Mouse (Mus musculus) granulocyte monocyte progenitor cell, adult 5-6 weeks (primary cell): ENCODE results near the gene Lrrc75a. TPM values are rescaled to one million over a fixed set of nuclear protein-coding genes. Genes with fewer than 3 reads are reported as not detected.
A peak's percentile ranks its signal among the peaks of the same experiment; 100 is the strongest.

Source experiments
- ATAC-seq: replicated peaks from 2 replicates; pipeline ENCODE4 v1.8.0; 2016; ENCODE audit warnings: mild to moderate bottlenecking, moderate TSS enrichment, inconsistent platforms; ENCODE audit not compliant: poor library complexity, severe bottlenecking
- total RNA-seq, 2 experiments: library from RNA; stranded (forward) in 1 of 2; stranded (reverse) in 1 of 2; fragments of 200-712, 200-1000 nt in 1 of 2; fragments of >200 nt in 1 of 2; fragmentation: Nextera tagmentation in 1 of 2; gene quantifications; 2 replicates each; pipeline ENCODE4 v1.2.3; 2014 to 2017

Gene Lrrc75a
- total RNA-seq, 2 experiments from 2014 or later, result 5.4 to 5.7 TPM

- no peak for ATAC-seq
Observed at GRCm38 (mm10) chr11:62601732-62602618, 46.3 kb downstream of the Lrrc75a start.

GRCm38 (mm10) chr11:62598571-62598970, 49.8 kb downstream of the Lrrc75a start:
- no peak for ATAC-seq

- ATAC-seq, result no peak
Observed at GRCm38 (mm10) chr11:62591904-62592575, 56.3 kb downstream of the Lrrc75a start.

DNA sequence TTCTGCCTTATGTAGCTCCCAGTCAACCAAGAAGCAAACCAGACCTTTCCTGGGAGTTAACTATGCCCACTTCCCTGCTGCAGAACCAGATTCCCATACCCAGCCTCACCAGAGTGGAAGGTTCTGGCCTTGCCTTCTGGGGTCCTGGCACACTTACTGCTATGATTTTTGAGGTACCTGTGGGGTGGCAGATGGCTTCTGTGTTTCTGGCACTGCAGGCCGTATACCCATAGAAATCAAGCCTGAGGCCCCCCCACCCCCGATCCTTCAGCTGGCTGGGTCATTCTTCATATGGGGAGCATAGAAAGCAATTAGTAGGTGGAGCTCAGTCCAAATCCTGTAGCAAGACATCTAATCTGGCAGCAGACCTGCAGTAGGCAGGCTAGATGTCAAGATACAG, 57.3 kb downstream of the Lrrc75a start:
- no peak for ATAC-seq

DNA sequence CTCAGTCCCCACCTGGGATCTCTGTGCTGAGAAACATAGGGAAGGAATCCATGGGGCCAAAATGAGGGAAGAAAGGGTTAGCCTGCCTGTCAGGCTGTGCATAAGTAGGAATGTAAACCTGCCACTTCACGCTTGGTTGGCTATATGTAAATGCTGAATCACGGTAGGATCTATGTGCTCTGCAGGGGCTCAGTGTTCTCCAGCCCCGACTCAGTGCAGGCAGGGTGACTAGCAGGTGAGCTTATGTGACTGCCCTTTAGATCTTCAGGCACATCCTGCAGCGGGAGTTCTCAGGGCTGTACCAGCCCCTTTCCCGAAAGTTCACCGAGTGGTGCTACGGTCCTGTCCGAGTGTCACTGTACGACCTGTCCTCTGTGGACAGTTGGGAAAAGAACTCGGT, 58.9 kb downstream of the Lrrc75a start:
- no peak for ATAC-seq

DNA sequence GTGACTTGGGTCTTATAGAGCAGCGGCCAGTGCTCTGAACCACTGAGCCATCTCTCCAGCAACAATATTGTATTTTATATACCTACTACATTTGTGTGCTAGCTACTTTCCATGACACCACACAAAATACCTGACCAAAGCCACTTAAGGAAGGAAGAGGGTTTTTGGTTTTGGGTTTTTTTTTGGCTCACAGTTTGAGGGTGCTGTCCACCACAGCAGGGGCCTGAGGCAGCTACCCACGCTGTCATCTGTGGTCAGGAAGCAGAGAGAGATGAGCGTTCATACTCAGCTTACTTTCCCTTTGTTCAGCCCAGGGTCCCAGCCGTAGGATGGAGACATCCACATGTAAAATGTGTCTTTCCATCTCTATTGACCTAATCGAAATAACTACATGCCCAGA, 61.3 kb downstream of the Lrrc75a start:
- no peak for ATAC-seq

DNA sequence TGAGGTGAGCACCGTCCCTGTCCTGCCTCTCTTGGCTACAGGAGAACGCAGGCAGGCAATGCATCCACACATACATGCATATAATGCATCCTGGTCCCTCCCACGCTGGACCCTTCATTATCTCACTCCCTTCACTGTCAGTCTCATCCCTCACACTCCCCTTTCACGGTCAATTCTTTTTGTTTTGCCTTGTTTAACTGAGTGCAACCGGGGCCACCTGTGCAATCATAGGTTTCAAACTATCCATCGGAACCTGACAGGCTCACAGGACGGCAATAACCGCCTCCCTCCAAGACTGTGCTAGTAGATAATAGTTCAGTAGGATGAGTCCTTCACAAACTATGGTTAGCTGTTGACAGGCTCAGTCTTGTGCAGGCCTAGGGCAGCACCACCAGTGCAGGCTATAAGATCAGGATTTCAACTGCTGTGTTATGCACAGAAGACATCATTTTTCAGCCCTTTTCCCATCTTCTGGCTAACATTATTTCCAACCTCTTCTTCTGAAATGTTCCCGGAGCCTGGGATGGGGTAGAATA, 63.6 kb downstream of the Lrrc75a start:
- no peak for ATAC-seq

DNA sequence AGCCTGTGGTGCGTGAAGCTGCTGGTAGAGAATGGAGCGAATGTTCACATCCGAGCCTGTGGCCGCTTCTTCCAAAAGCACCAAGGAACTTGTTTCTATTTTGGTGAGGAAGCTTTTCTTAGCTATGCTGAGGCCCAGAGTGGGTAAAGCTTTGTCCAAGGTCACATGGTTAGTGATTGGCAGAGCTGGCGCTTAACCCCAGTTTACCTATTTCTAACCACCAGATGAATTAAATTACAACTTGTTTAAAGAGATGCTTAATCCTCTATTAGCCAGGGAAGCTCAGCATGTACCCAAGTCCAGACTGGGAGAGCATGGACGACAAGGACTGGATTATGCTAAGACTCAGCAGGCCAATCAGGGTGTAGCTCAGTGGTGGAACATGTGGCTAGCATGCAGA, 65.3 kb downstream of the Lrrc75a start:
- no peak for ATAC-seq

DNA sequence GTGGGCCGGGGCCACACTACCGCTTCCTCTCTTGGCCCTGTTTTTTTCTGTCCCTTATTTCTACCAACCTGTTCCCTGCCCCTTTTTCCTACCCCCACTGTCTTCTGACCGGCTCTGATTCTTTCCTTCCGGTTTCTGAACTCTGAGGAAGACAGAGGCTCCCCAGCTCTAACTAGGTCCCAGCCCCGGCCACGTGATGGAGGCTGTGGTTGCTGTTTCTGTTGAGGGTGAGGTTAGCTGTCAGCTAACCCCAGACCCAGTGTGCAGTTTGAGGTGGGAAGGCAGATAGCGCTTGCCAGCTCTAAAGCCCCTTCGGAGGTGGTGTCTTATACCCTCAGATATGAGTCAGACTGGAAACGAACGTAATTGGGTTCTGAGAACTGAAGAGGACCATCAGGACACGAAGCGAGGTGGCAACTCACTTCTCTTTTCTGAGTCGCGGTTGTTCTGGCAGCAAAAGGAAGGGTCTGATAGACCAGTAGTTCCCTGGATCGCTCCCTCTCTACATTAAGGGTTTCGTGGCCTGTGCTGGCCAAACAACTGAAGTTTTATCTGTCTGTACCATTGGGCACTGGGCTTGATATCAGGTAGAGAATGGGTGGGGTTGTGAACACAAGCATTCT, 71.7 kb downstream of the Lrrc75a start:
- peak; percentile 65 for ATAC-seq

DNA sequence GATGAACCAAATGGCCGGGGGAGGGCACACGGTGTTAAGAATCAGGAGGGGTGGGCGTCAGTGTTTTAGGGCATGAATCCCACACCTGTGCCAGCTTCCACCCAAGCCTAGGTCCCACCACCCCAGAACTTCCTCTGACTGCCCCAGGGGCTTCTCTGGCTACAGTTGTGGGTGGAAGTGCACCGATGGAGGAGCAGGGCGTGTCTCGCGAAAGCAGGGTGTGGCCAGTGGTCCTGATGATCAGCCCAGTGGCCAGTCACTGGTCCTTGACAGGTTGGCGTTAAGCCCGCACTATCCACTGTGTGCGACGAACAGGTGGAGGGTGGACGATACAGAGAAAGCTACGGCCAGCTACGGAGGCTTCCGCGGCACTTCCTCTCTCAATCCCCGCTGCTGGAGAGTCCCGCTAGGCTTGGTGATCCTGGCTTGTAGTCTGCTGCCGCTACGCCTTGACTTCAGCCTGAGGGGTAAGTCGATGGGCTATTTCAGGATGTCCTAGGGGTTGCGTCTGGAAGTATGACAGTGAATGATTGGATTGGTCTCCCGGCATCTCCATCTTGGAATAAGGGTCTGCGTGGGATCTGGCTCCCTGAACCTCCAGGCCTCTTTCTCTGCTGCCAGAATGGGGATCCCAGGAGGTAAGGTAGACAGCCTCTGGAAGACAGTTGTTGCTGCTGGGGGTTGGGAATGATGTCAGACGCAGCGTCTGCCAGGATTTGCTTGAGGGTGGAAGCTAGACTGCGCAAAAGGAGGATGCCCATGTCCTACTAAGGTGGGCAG, 72.5 kb downstream of the Lrrc75a start:
- peak; percentile 38 for ATAC-seq

GRCm38 (mm10) chr11:62575297-62575658, 73.0 kb downstream of the Lrrc75a start:
- peak; percentile 40 for ATAC-seq

DNA sequence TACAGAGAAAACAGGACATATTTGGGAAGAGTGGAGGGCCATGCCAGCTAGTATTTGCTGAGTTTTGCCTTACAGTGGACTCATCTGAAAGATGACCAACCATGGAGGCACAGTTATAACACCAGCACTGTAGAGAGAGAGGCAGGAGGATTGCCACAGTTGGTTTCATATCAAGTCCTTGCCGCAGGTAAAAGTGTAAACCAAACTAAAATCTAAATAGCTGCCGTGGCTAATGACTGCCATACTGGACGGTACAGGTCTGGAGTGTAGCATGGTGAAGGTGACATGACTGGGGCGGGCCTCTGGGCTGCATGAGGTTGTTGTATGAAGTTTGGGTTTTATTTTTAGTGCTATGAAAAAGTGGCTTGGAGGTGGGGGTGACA, 73.6 kb downstream of the Lrrc75a start:
- ATAC-seq, result no peak

DNA sequence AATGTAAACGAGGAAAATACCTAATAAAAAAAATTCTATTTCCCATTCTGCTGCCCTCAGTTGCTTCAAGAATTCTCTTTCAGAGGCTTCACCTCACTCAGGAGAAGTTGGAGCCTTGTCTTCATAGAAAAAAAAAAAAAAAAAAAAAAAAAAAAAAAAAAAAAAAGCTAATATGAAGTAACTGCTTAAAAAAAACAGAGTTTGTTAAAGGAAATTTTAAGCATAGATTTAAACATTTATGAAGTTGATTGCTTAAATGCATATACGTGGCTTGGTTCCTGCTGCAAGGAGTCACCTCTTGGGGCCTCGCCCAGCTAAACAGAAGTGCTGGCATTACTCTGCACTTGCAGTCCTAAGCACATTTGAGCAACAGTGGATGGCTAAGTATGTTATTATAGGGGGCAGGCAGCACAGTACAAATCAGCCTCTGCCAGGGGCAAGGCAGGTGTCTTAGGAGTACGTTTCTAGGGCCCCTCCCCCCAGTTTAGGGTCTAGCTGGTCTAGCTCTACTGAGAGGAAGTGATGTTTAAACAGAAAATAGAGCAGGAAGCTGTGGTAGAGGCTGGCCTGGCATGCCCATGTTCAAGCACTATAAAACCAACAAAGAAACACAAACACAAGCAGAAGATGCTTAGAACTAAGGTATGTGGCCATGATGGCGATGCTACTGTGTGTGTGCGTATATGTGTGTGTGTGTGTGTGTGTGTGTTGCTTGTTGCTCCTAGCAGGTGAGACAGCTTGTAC, 74.2 kb downstream of the Lrrc75a start, which contains the start of gene Trpv2:
TSS of gene Trpv2 (plus strand) at position 528 of the 744 bp plus-strand sequence.
- ATAC-seq, result peak; percentile 28

DNA sequence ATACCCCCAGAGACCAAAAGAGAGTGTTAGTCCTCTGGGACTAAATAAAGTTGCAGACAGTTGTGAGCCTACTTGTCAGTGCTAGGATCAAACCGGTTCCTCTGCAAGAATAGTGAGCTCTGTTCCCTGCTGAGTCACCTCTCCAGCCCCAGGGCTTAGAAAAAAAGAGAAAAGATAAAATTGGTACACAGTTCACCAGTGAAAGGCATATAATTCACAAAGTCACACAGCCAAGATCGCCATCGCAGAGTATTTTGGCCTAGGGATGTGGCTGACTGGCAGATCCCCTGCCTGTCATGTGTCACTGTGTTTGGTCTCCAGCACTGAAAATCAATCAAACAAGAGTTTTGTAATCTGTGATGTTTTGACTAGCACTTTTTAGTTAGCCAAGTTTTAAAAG, 80.0 kb downstream of the Lrrc75a start:
- ATAC-seq, result no peak

DNA sequence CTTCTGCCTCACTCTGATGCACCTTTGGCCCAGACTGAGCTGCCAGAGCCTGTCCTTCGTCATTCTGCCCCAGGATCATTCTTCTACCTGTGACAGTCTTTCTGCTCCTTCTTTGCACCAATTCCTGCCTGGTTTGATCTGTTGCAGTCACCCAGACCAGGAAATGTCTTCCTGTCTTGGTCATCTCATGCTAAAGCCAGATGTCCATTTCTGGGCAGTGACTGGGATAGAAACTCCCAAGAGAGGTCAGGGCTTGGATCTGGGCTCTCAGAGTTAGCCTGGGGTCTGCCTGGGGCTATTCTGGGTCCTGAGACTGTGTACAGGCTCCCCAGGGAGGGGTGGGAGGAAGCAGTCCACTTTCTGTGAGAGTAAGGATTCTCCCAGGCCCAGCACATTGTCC, 82.1 kb downstream of the Lrrc75a start:
- no peak for ATAC-seq

DNA sequence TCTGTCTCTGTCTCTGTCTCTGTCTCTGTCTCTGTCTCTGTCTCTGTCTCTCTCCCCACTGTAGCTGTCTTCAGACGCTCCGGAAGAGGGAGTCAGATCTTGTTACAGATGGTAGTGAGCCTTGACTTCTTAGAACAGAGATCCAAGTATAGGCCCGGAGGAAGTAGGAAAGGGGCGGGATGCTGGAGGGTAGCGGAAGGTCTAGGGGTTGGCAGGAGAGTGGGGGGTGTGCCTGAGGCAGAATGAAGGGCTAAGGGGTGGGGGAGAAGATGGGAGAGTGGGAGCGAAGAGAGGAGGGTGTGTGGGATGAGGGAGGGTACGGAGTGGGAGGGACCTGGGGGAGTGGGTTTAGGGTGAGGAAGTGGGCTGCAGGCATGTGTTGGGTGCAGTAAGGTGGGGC, 82.6 kb downstream of the Lrrc75a start:
- ATAC-seq, result 0 out of 2 replicates have a peak, but pooled peaks have one; percentile 17

GRCm38 (mm10) chr11:62563590-62563989, 84.7 kb downstream of the Lrrc75a start:
- ATAC-seq, result no peak

DNA sequence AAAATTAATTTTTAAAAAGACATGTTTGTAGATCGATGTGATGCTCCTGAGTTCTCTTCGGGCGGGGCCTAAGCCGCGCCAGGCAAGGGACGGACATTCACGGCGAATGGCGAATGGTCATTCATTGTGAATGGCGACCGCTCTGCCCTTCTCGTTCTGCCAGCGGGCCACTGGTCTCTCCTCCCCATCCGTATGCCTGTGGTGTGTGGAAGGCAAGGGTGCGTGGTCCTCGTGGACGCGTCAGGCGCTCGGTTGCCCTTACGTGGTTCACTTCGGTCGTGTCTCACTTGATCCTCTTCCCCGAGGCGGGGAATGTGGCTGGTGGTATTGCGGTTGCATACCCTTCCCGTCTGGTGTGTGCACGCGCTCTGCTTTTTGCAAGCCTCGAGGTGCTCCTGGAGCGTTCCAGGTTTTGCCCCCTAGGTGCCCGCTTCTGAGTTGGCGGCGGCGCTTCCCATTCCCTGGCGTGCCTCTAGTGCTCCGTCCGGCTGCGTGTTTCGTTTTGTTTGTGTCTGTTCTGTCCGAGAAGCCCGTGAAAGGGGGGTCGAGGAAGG, 87.8 kb downstream of the Lrrc75a start:
- ATAC-seq, result peak; percentile 41

DNA sequence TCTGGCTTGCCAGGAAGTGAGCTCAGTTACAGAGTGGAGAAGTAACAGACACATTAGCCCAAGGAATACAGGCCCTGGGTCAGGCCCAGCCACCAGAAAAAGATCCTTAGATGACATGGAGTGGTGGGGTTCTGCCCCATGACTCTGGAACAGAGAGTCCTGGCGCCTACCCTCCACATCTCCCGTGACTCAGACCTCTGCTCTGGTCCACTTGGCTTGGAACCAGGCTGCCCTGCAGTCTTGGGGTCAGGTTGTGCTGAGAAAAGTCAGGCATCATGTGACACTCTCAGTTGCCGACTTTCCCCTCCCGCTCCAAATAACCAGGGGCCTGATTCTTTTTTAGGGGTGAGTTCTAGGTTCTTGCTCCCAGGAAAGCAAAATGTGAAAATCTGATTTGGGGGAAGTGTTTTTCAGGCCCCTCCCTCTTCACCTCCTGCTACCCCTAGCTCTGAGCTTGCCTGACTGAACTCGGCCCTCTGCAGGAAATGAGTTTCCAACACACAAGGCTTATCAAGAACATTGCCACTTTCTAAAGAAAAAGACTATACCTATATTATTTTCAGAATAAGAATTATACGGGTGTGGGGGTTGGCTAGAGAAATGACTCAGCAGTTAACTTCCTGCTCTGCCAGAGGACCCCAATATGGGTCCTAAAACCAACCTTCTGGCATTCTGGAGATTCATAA, 89.2 kb downstream of the Lrrc75a start:
- no peak for ATAC-seq
